Comparison of ENCODE assay signal across 10 mouse cellular contexts in the genomic region with DNA sequence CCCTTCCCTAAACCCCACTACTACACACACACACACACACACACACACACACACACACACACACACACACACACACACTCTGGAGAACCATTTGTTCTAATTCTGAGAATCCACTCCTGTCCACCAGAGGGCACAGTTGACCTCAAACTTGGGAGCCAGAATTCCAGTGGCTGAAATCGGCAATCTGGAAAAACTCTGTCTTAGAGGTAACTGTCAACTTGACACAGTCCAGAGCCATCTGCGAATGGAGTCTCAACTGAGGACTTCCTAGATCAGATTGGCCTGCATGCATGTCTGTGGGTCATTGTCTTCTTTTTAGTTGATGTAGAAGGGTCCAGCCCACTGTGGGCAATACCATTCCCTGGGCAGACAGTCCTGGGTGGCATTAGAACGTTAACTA. TPM values are rescaled to one million over a fixed set of nuclear protein-coding genes. Genes with fewer than 3 reads are reported as not detected.
A peak's percentile ranks its signal among the peaks of the same experiment; 100 is the strongest.
DNase-seq lines count a peak whose midpoint lies in the region; ATAC-seq and TF ChIP-seq lines count a peak whose summit lies in the region.
"Had no signal": no experiment of that assay in that cellular context is flagged by ENCODE, and none has a peak within 500 bp of the region (broad histone marks: within the 10 kb centered on the region; RNA-seq: fewer than 3 reads in every experiment).

No protein-coding gene starts in this region.

- TF ChIP-seq EP300 in stomach, postnatal 0 days (optimal IDR thresholded peaks at IDR 0.05), result no peak

- peak; percentile 64 to 71 for DNase-seq in cerebellum, adult 18-20 months
- peak; percentile 61 for DNase-seq in ovary, postnatal 14 days (ENCODE audit: low spot score)
- DNase-seq in ovary, adult 18-20 months (ENCODE audit: low spot score), result no peak
- DNase-seq in cerebellum, adult 8-10 months, result peak; percentile 62
- DNase-seq in heart, postnatal 4 days, result peak; percentile 78
- peak; percentile 49 to 64 for DNase-seq in lung, adult 18-20 months
- DNase-seq in stomach, postnatal 0 days (ENCODE audit: low spot score), result peak; percentile 56

- no peak overlapping the region for H3K4me2 ChIP-seq in stomach, postnatal 0 days (replicated peaks; ENCODE audit: low read depth)

- H3K36me3 ChIP-seq in stomach, postnatal 0 days (ENCODE audit: control insufficient read depth, insufficient read depth, low read length), result no peaks in the 10 kb centered on the region
- H3K36me3 ChIP-seq: G1E had no signal

- no peaks in the 10 kb centered on the region for H3K27me3 ChIP-seq in stomach, postnatal 0 days (ENCODE audit: control insufficient read depth, insufficient read depth, low read length)

- peak; percentile 85 for TF ChIP-seq CTCF in stomach, postnatal 0 days (IDR thresholded peaks at IDR 0.05; ENCODE audit: low read depth)

- H3K27ac ChIP-seq in stomach, postnatal 0 days (replicated peaks), result no peak overlapping the region

- no peak overlapping the region for H3K4me3 ChIP-seq in stomach, postnatal 0 days (ENCODE audit: low read depth, low read length)

- no peak overlapping the region for H3K9ac ChIP-seq in stomach, postnatal 0 days (ENCODE audit: low read length)

- no peaks in the 10 kb centered on the region for H3K9me3 ChIP-seq in stomach, postnatal 0 days (ENCODE audit: control insufficient read depth, low read length)

- no peaks in the 10 kb centered on the region for H3K4me1 ChIP-seq in stomach, postnatal 0 days (replicated peaks; ENCODE audit: control insufficient read depth, insufficient read depth)

- ATAC-seq in cerebellum, adult (ENCODE audit: insufficient number of reproducible peaks, low FRiP score, low TSS enrichment), result no peak
- no peak for ATAC-seq in stomach, postnatal 0 days (ENCODE audit: low FRiP score, low TSS enrichment)

- 35% methylated on average over 3 of the region's 3 CpGs for WGBS in stomach, postnatal 0 days

RNA-seq across cellular contexts. Expression of gene Plekha1, which starts 38.1 kb away (rescaled TPM):
- 10 to 100 TPM; 60.1 TPM for total RNA-seq in heart, postnatal 4 days (2021)
- 32.1 and 34.1 TPM in 2 replicates for polyA plus RNA-seq in stomach, postnatal 0 days (2015; fragmentation: Nextera tagmentation; extraction: Ambion mirVana)
- polyA plus RNA-seq: G1E had no signal

RNA-seq across cellular contexts. Expression of gene Btbd16, which starts 53.6 kb away (rescaled TPM):
- total RNA-seq in heart, postnatal 4 days (2021), result under 1 TPM; 0.16 to 0.24 TPM
- polyA plus RNA-seq in stomach, postnatal 0 days (2015; fragmentation: Nextera tagmentation; extraction: Ambion mirVana), result 0.05 TPM in 1 of 2 replicates, not detected in the other
- total RNA-seq: gastrocnemius, postnatal 36 days had no signal
- polyA plus RNA-seq: G1E had no signal
